Mouse (Mus musculus): Measurements from ENCODE around the gene Tgm4. TPM values are rescaled to one million over a fixed set of nuclear protein-coding genes. Genes with fewer than 3 reads are reported as not detected.

Tgm4 gene
- 0.59 and 0.66 TPM in 2 replicates for polyA plus RNA-seq (2015; fragmentation: Nextera tagmentation; extraction: Ambion mirVana)

DNA sequence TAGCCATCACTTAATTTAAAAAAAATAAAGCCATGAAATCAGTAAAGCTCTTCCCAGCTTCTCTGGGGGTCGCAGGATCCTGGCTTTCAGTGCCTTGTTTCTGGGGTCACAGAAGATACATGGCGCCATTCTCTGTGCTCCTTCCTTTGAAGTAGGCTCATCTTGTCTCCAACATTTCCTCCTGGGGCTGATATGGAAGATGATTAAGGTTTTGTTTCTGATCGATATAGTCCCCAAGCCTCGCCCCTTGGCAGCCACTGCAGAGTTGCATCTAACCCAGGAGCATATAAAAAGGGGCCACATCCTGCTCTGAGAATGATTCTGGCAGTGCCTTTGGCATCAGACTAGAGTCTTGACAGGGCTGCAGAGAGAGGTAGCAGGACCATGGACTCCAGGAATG, at the start of gene Tgm4:
Gene Tgm4, plus strand, starts transcription at position 301 of the 400 bp plus-strand sequence.
- H3K4me1 ChIP-seq, result no peaks in the 10 kb centered on the region
- H3K4me3 ChIP-seq (replicated peaks), result no peak within 1 kb of the TSS
- H3K4me2 ChIP-seq, result no peak within 1 kb of the TSS
- H3K9ac ChIP-seq (replicated peaks), result no peak within 1 kb of the TSS
- no peaks in the 10 kb centered on the region for H3K9me3 ChIP-seq (replicated peaks)
- ATAC-seq (ENCODE audit: low FRiP score), result no peak
- H3K27ac ChIP-seq (replicated peaks), result no peak within 1 kb of the TSS
- no peaks in the 10 kb centered on the region for H3K27me3 ChIP-seq (replicated peaks)
- H3K36me3 ChIP-seq, result no peaks in the 10 kb centered on the region
- 91% methylated on average over 4 of the region's 4 CpGs for WGBS

GRCm38 (mm10) chr9:122998406-122999192, 35.9 kb upstream of the Tgm4 start:
- H3K36me3 ChIP-seq, result no peaks in the 10 kb centered on the region
- H3K27me3 ChIP-seq (replicated peaks), result no peaks in the 10 kb centered on the region
- H3K4me3 ChIP-seq (replicated peaks), result no peak overlapping the region
- H3K4me1 ChIP-seq, result no peaks in the 10 kb centered on the region
- no peaks in the 10 kb centered on the region for H3K9me3 ChIP-seq (replicated peaks)
- H3K9ac ChIP-seq (replicated peaks), result no peak overlapping the region
- no peak overlapping the region for H3K27ac ChIP-seq (replicated peaks)
- WGBS, result 91% methylated on average over 10 of the region's 10 CpGs
- ATAC-seq (ENCODE audit: low FRiP score), result no peak
- H3K4me2 ChIP-seq, result no peak overlapping the region

DNA sequence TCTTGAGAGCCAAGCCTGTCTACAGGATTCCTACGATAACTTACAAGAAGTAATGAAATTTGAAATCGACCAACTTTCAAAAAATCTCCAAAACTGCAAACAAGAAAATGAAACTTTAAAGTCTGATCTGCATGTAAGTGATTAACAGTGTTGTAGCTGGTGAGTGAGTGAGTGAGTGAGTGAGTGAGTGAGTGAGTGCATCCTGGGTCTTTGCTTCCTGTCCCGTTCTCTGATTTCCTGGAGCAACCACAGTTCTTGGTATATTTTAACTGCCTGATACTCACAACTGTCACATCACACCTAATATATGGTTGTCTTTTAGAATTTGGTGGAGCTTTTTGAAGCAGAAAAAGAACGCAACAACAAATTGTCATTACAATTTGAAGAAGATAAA, 35.3 kb upstream of the Tgm4 start:
- no peaks in the 10 kb centered on the region for H3K36me3 ChIP-seq
- no peak overlapping the region for H3K9ac ChIP-seq (replicated peaks)
- no peak overlapping the region for H3K4me2 ChIP-seq
- no peaks in the 10 kb centered on the region for H3K4me1 ChIP-seq
- H3K4me3 ChIP-seq (replicated peaks), result no peak overlapping the region
- no peaks in the 10 kb centered on the region for H3K27me3 ChIP-seq (replicated peaks)
- ATAC-seq (ENCODE audit: low FRiP score), result no peak
- WGBS, result 96% methylated on average over 4 of the region's 4 CpGs
- no peak overlapping the region for H3K27ac ChIP-seq (replicated peaks)
- H3K9me3 ChIP-seq (replicated peaks), result no peaks in the 10 kb centered on the region

GRCm38 (mm10) chr9:123004718-123005117, 29.8 kb upstream of the Tgm4 start:
- Histone ChIP-seq H3K4me1 (no peaks in the 10 kb centered on the region), H3K27ac (replicated peaks) (no peak overlapping the region), H3K27me3 (replicated peaks) (no peaks in the 10 kb centered on the region), H3K36me3 (no peaks in the 10 kb centered on the region), H3K4me3 (replicated peaks) (no peak overlapping the region), H3K4me2 (no peak overlapping the region), H3K9ac (replicated peaks) (no peak overlapping the region), H3K9me3 (replicated peaks) (no peaks in the 10 kb centered on the region)
- ATAC-seq (ENCODE audit: low FRiP score), result no peak
- WGBS, result 100% methylated on average over 2 of the region's 2 CpGs

DNA sequence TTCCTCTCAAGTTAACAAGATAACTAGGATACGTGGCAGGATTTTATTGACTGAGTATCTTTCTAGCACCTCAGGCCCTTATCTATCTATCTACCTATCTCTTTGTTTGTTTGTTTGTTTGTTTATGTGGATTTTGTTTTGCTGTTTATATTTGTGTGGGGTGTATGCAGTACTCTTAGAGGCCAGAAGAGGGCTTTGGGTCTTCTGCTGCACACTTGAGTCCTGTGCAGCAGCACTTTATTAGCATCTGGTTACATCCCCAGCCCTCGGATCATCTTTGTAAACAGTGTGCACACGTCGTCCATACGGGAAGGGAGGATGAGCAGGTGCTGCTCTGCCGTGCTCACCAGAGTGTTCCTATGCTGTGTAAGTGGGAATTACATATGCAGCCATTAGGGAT, 28.5 kb upstream of the Tgm4 start:
- no peaks in the 10 kb centered on the region for H3K27me3 ChIP-seq (replicated peaks)
- H3K4me2 ChIP-seq, result no peak overlapping the region
- no peak overlapping the region for H3K27ac ChIP-seq (replicated peaks)
- no peaks in the 10 kb centered on the region for H3K4me1 ChIP-seq
- peaks cover 9% of the 10 kb centered on the region; the same call in 1 of the 2 replicates for H3K36me3 ChIP-seq
- no peak overlapping the region for H3K4me3 ChIP-seq (replicated peaks)
- no peaks in the 10 kb centered on the region for H3K9me3 ChIP-seq (replicated peaks)
- ATAC-seq (ENCODE audit: low FRiP score), result no peak
- 64% methylated on average over 6 of the region's 6 CpGs for WGBS
- no peak overlapping the region for H3K9ac ChIP-seq (replicated peaks)

DNA sequence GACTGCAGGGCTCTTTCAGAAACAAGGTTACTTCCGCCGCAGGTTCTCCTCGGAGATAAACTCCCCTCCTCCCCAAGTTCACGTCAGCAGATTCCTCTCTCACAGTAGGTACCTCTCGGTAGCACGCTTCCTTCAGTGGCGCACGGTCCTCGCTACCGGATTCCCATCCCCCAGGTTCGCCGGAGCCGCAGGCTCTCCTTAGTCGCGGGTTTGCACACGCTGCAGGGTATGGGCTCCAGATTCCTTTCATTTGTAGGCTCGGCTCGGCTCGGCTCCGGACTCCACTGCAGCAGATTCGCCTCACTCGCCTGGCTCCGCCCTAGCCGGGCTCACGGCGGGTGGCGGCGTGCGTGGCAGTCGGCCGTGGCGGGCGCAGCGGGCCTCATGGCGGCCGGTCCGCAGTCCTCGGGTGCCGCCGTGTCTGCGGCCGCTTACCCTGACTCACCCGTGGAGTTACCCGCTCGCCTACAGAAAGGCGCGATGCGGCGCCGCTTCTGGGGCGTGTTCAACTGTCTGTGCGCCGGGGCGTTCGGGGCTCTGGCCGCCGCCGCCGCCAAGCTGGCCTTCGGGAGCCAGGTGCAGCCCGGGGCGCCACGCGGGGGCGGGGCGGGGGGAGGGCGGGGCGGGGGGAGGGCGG, 13.4 kb upstream of the Tgm4 start, which contains the start of gene Tmem42:
Gene Tmem42, plus strand, starts transcription at position 332 of the 637 bp plus-strand sequence.
- peak within 1 kb of the TSS; percentile 82 for H3K9ac ChIP-seq (replicated peaks)
- ATAC-seq (ENCODE audit: low FRiP score), result peak; percentile 96
- WGBS, result under 1% methylated on average over 56 of the region's 69 CpGs
- peaks cover 30% of the 10 kb centered on the region for H3K4me1 ChIP-seq
- peak within 1 kb of the TSS; percentile 92 for H3K27ac ChIP-seq (replicated peaks)
- no peaks in the 10 kb centered on the region for H3K9me3 ChIP-seq (replicated peaks)
- H3K27me3 ChIP-seq (replicated peaks), result no peaks in the 10 kb centered on the region
- H3K36me3 ChIP-seq, result 0 out of 2 replicates have a peak, but pooled peaks cover under 1% of the 10 kb centered on the region
- H3K4me2 ChIP-seq, result peak within 1 kb of the TSS; percentile 80
- H3K4me3 ChIP-seq (replicated peaks), result peak within 1 kb of the TSS; percentile 79

GRCm38 (mm10) chr9:123021636-123022379, 12.7 kb upstream of the Tgm4 start:
- Histone ChIP-seq H3K27me3 (replicated peaks) (no peaks in the 10 kb centered on the region), H3K9ac (replicated peaks) (no peak overlapping the region), H3K4me2 (peak overlapping the region; percentile 80), H3K9me3 (replicated peaks) (no peaks in the 10 kb centered on the region), H3K27ac (replicated peaks) (peak overlapping the region; percentile 92), H3K4me1 (peaks cover 30% of the 10 kb centered on the region), H3K4me3 (replicated peaks) (peak overlapping the region; percentile 79), H3K36me3 (no peaks in the 10 kb centered on the region)
- ATAC-seq (ENCODE audit: low FRiP score), result peak; percentile 32
- 39% methylated on average over 18 of the region's 24 CpGs for WGBS

DNA sequence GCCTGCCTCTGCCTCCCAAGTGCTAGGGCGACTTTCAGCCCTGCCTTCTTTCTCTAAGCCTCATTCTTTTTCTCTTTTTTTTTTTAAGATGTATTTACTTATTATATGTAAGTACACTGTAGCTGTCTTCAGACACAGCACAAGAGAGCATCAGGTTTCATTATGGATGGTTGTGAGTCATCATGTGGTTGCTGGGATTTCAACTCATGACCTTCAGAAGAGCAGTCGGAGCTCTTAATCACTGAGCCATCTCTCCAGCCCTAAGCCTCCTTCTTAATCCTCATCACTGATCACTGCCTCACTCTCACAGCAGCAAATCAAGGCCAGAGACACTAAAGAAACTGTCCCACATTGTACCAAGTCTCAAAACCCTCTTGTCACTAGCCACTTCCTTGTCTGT, 10.3 kb upstream of the Tgm4 start:
- H3K9ac ChIP-seq (replicated peaks), result no peak overlapping the region
- no peaks in the 10 kb centered on the region for H3K9me3 ChIP-seq (replicated peaks)
- no peak overlapping the region for H3K27ac ChIP-seq (replicated peaks)
- no peak overlapping the region for H3K4me2 ChIP-seq
- H3K36me3 ChIP-seq, result no peaks in the 10 kb centered on the region
- ATAC-seq (ENCODE audit: low FRiP score), result no peak
- no peaks in the 10 kb centered on the region for H3K27me3 ChIP-seq (replicated peaks)
- peaks cover 21% of the 10 kb centered on the region for H3K4me1 ChIP-seq
- WGBS, result 95% methylated on average over 2 of the region's 2 CpGs
- no peak overlapping the region for H3K4me3 ChIP-seq (replicated peaks)

DNA sequence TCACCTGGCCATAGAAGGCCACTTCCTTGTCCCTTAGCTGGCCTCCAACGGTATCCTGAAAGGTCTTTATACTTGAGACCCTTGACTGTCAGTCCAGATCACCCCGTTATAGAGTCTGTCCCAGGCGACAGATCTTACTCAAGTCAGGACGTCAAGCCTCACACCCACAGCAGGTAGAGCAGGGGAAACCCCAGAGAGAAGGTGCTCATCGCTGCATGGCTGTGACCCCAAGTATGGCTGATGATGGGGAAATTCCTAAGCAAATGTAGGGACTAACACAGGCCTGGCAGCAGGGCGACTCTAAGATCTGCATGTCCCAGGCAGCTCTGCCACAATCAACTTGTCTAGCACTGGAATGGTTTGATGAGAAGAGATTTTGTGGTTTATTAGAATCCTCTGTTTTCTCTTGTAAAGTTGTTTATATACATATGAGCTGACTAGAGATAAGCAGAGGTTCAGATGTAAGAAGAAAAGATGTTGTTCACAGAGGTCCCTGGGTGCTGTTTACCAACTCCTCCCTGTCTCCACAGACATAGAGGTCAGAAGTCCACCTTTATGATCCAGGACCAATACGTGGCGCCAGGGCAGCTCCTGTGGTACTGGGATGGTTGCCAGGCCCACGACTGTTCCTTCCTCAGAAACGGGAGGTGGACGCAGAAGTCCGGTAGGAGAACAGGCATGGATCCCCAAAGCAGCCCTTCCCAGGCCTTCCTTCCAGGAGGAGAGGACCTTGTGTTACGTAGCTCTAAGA, 2.9 kb upstream of the Tgm4 start:
- Histone ChIP-seq H3K4me1 (no peaks in the 10 kb centered on the region), H3K4me2 (no peak overlapping the region), H3K36me3 (no peaks in the 10 kb centered on the region), H3K27ac (replicated peaks) (no peak overlapping the region), H3K9ac (replicated peaks) (no peak overlapping the region), H3K4me3 (replicated peaks) (no peak overlapping the region), H3K27me3 (replicated peaks) (no peaks in the 10 kb centered on the region), H3K9me3 (replicated peaks) (no peaks in the 10 kb centered on the region)
- ATAC-seq (ENCODE audit: low FRiP score), result no peak
- WGBS, result 91% methylated on average over 13 of the region's 13 CpGs

DNA sequence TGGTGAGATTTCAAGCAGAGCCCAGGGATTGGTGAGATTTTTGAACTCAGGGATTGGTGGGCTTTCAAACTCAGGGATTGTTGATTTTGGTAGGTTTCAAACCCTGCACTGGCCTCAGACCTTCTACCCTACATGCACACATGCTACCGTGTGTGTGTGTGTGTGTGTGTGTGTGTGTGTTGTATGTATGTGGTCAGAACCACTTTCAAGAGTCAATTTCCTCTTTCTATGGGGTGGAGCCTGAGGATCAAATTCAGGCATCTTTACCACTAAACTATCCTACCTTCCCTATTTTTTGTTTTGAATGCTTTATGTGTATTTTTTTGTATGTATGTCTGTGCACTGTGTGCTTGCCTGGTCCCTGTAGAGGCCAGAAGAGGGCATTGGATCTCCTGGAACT, 13.1 kb downstream of the Tgm4 start:
- no peak for ATAC-seq (ENCODE audit: low FRiP score)
- 95% methylated on average over 1 of the region's 1 CpGs for WGBS

GRCm38 (mm10) chr9:123058724-123059292, 24.3 kb downstream of the Tgm4 start:
- Histone ChIP-seq H3K36me3 (no peaks in the 10 kb centered on the region), H3K4me2 (no peak overlapping the region), H3K9ac (replicated peaks) (no peak overlapping the region), H3K4me1 (no peaks in the 10 kb centered on the region), H3K9me3 (replicated peaks) (no peaks in the 10 kb centered on the region), H3K27me3 (replicated peaks) (no peaks in the 10 kb centered on the region), H3K27ac (replicated peaks) (no peak overlapping the region), H3K4me3 (replicated peaks) (no peak overlapping the region)
- no peak for ATAC-seq (ENCODE audit: low FRiP score)

More for the DNA sequence above, 13.1 kb downstream of the Tgm4 start:
- H3K9ac ChIP-seq (replicated peaks), result no peak overlapping the region
- no peaks in the 10 kb centered on the region for H3K9me3 ChIP-seq (replicated peaks)
- no peak overlapping the region for H3K4me3 ChIP-seq (replicated peaks)
- no peaks in the 10 kb centered on the region for H3K36me3 ChIP-seq
- no peak overlapping the region for H3K4me2 ChIP-seq
- no peaks in the 10 kb centered on the region for H3K27me3 ChIP-seq (replicated peaks)
- no peaks in the 10 kb centered on the region for H3K4me1 ChIP-seq
- H3K27ac ChIP-seq (replicated peaks), result no peak overlapping the region
